Mouse (Mus musculus) left cerebral cortex, postnatal 14 days (tissue): ENCODE measurements around the gene Wnt5b. TPM values are rescaled to one million over a fixed set of nuclear protein-coding genes. Genes with fewer than 3 reads are reported as not detected.

Experiments used
- DNase-seq, 2 experiments: peaks; one replicate each; pipeline ENCODE4 v3.0.0; 2021 to 2022; ENCODE audit warnings: low spot score in 2 of 2, mixed read lengths in 1 of 2
- intact Hi-C: fragments of 180-260 bp; cut with DNase I; formaldehyde crosslinking; loops from one replicate; pipeline ENCODE4 v1.15.1; 2025
- total RNA-seq, 2 experiments: library from RNA; stranded (reverse); gene quantifications; 2 replicates each; pipeline ENCODE4 v1.2.3; 2021

Gene Wnt5b
- total RNA-seq, 2 experiments from 2014 or later: 1.4 to 1.5 TPM

DNA sequence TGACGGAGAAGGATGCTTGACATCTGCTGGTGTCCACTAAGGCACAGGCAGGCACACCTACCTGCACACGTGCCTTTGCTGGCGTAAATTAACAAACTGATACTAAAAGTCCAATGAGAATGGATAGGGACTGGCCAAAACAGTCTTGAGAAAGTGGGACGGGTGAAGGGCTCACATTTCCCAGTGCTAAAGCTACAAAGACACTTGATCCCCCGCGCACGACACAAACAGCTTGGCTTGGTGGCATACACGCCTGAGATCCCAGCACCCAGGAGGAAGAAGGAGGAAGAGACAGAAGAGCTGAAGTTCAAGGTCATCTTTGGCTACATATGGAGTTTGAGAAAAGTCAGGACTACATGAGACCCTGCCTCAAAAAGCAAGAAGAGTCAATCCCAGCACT lies 137.6 kb downstream of the Wnt5b start:
- no peak for DNase-seq
- intact Hi-C loops: no loop called here

DNA sequence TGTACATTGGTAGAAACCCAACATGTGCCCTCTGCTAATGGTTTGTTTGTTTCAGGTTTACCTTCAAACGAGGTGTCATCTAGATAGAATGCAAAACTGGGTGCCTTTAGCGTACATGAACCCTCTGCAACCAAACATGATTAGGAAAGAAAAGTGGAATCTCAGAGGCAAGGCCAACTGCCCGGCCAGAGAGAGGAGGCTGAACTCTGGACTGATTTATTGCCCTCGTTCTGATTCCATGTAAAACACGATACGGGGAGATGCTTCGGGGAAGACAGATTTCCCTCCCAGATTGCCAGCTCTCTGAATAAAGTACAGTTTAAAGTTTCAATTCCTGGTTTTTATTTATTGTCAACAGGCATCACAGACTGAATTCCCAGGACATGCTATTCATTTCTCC lies 138.8 kb downstream of the Wnt5b start:
- intact Hi-C loops: no loop called here
- DNase-seq: no peak

DNA sequence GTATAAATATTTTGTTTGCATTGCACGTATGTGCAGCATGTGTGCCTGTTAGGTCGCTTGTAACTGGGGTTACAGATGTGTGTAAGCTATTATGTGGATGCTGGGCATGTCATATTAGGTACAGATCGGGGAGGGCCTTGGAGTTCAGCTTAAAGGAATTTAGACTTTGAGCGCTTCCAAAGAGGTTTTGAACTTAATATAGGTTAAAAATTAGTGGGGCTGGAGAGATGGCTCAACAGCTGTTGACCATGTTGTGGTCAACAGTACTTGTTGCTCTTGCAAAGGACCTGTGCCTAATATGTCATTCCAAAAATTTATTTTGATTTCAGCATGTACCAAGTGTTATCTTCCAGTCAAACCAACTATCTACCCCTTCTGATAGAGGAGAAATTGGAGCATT lies 139.3 kb downstream of the Wnt5b start:
- intact Hi-C loops: no loop called here
- no peak for DNase-seq

DNA sequence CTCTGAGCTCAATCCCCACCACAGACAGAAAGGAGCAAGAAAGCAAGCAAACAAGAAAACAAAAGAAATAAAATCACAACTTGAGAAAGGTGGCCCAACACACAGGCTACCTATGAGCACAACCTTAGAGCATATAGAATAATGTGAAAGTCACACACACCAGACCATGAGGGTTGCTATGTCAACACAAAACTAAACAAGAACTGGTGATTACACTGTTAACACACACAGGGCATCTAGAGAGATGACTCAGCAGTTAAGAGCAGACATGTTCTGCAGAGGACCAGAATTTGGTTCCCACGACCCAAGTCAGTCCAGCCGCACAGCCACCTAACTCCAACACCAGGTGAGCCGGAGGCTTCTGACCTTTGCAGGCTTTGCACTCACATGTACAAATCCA lies 141.2 kb downstream of the Wnt5b start:
- intact Hi-C loops: no loop called here
- DNase-seq: no peak

DNA sequence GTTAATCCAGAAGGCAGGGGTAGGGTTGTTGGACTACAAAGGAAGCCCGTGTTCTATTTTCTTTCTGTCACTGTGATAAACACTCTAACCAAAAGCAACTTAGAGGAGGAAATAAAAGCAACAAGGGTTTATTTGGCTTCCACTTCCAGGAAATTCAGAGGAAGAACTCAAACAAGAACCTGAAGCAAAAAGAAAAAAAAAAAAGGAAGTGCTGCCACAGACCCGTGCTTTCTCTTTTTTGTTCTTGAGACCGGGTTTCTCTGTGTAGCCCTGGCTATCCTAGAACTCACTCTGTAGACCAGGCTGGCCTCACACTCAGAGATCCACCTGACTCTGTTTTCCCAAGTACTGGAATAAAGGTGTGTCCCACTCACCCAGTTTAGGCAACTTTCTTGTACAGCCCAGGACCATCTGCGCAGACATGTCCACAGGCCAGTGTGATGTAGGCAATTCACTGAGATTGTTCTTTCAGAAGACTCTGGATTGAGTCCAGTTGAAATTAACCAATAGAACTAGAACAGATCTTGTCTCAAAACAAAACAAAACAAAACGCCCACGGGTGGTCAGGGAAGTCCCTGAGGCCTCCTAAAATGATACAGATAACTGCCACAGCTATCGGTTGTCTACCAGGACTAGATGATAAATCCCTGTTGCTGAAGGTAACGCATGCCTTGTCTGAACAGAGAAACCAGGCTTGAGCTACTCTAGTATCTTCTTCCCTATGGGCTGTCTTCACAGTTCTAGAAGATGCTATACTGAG lies 142.4 kb downstream of the Wnt5b start:
- intact Hi-C loops: no loop called here
- DNase-seq: no peak

DNA sequence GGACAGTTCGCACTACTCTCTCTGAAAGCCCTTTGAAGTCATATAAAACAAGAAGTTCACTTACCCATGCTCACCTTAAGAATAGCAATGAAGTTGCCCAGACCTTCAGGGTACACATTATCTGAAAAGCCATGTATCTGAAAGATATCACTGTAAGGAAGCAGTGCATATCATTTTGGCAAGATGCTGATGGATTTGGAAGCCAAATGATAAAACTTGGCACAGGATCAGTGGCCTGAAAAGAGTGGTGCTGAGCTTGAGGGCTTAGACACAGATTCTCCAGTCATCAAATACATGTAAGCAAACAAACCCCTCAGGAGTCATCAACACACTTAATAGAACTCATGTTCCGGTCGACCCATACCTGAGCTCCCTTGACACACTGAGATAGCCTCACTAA lies 143.5 kb downstream of the Wnt5b start:
- no peak for DNase-seq
- intact Hi-C loops: no loop called here

DNA sequence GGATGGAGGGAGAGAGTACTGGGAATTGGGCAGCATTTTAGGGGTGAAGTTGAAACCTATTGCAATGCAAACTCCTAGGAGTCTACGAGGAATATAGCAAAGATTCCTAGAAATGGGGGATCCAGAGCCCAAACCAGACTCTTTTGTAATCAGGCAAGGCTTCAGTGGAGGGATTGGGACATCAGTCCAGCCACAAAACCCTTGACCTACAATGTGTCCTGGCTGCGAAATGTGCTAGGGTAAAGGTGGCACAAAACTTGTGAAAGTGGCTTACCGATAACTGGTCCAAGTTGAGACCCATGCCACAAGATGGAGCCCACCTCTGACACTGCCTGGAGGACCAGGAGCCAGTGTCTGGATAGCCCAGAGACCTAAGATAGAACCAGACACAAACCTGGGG lies 144.8 kb downstream of the Wnt5b start:
- DNase-seq: no peak
- intact Hi-C loops: no loop called here

DNA sequence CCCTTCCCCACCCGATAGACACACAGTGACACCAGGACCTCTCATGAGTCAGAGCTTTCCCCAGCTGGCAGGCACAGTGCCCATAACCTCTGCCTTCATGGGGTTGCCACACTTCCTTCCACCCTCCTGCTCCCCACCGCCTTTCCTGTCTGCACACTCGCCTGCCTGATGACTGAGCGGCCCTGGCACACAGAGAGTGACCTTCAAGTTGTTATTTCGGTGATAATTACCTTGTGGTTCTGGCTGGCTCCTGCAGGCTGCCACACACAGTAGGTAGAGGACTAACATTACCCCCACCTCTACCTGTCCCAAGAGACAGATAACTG lies 147.9 kb downstream of the Wnt5b start:
- DNase-seq: peak in 1 of 2 experiments; percentile 31
- intact Hi-C loops: no loop called here

DNA sequence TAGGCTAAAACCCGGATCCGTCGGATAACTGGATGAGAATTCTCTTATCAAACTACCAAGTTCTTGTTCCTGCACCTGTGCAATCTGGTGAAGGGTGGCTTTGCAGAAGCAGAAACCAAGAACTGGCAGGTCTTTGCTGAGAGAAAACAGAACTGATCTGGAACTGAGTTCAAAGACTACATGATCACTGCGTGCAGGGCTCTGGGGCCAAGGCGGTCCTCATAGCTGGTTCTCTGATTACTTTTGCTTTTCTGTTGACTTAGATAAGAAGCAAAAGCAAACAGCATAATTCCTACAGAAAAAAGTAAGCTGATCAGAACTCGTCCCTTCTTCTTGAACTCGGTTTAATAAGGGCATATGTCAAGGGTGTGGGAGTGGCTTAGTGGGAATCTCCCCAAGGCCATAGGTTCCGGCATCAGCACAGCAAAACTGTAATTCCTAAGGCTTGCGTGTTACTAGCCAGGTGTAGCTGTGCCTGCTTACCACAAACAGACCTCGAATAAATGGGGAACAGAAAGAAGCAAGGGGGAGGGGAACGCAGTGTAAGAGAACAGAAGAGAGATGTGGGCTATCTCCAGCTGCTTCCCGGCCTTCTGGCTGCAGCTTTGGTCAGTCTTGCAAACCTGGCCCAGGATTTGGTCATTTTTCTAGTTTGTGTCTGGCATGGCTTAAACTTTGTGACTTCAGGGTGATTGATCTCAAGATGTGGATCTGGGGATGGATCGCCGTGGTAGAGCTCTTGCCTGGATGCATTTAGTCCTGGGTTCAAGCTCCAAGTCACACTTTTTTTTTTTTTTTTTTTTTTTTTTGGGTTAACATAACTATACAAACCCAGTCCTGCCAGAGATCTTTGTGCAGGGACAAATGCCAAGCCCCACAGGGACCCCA lies 148.5 kb downstream of the Wnt5b start:
- no peak for DNase-seq
- intact Hi-C loops: no loop called here

DNA sequence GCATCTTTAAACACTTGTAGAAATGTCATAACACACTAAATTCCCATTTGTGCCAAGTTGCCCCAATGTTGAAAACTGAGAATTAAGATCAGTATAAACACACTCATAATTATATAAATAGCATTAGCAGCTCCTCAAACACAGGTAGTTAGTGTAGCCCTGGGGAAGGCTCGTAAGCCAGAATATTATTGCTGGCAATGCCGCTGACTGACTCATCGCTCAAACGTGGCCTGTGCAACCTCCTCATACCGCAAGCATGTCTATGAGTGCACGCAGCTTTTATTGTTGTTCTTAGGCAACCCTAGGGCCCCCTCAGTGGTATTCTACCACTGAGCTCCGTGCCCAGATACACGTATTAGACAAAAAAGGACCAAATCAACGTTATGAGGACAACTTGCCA lies 151.3 kb downstream of the Wnt5b start:
- intact Hi-C loops: no loop called here
- DNase-seq: no peak

DNA sequence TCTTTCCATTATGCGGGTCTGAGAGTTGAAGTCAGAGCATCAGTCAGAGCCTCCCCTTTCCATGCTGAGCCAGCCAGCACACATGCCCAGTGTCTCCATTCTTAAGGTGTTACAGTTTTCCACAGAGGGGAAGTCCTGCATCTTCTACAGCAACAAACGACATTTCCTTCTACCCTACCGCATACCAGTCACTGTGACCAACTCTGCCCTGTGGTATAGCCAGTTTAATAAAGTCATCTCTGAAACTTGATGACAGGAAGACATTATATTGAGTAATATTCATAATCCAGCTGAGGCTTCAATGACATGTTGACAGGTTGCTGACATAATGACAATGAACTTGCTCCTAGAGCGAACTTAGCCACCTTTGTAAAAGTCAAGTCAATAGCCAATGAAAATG lies 153.4 kb downstream of the Wnt5b start:
- DNase-seq: no peak
- intact Hi-C loops: no loop called here

DNA sequence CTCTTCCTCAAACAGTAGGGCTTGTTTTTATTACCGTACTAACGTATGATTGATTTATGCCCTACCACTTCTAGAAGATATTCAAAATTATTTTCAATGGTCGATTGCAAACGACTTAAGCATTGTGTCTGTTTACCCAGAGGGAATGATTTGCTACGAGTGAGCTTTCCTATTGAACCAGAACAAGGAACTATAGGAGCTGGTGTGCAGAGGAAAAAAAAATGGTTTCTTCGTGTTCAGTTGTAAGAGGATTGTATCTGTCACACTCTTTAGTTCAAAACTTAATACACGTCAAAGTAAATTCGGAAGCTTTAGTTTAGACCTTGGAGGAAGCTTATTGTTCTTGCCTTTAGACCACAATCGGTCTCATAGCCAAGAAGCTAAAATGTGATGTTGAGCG lies 155.1 kb downstream of the Wnt5b start:
- intact Hi-C loops: no loop called here
- peak in 1 of 2 experiments; percentile 8 for DNase-seq

DNA sequence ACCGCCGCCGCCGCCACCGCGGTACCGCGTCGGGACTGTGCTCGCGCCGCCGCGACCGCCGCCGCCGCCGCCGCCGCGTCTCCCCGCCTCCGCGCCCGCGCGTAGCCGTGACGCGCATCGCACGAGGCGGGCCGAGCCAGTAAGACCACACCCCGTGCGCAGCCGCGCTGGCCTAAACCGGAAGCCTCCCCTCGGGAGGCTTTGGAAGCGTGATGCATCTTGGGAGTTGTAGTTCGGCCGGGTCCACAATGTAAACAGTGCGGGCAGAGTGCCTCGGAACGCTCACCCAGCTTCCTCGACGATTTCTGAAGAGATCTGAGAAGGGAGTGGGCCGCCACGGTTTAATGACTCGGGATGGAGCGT lies 155.5 kb downstream of the Wnt5b start:
- intact Hi-C loops: no loop called here
- peak; percentile 96 to 97 for DNase-seq

DNA sequence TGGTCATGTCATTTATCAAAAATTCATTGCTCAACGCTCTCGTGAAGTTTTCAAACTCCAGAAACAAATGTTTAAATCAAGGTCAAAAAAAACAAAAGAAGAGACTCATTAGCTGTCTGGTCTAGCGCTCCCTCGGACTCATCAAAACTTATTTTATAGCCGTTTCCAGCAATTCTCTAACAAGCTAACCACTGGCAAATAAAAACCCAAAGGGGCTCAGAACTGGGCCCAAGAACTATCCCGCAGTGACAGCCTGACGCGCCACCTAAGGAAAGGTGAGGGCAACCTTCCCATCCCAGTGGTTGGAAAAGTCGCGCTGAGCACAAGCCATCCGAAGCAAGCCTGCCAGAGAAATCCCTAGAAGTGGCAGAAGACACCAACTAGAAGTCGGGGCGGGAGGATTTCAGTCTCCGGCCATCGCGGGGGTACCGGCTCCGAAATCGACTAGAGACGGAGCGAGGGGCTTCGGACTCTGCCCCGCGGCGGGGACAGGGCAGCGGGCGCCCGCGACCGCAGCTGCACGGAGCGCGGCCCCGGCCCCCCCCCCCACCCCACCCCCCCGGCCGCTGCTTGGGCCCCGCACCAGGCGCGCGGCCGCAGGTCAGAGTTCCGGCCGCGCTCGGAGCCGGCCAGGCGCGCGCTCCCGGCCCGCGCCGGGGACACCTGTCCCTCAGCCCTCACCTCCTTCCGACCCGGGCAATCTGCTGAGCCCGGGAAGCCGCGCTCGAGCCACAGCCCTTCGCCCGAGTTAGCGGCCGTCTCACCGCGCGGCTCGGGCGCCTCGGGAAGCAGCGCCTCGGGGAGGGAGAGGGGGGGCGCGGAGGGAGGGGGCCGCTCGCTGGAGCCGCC lies 156.1 kb downstream of the Wnt5b start:
- intact Hi-C loops: no loop called here
- DNase-seq: peak in 1 of 2 experiments; percentile 18

DNA sequence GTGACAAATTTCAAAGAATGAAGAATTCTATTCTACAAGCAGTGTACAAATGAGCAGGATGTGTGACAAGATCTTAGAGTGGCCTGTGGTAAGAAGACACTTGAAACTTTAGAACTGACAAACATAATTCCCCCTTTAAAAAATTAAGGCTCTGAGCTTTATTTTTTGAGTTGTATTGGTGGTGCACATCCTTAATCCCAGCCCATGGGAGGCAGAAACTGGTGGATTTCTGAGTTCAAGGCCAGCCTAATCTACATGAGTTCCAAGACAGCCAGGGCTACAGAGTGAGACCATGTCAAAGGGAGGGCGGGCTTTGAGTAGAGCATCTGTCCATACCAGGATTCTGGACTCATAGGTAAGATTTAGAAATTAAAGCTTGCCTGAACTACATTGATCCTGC lies 157.3 kb downstream of the Wnt5b start:
- no peak for DNase-seq
- intact Hi-C loops: no loop called here

DNA sequence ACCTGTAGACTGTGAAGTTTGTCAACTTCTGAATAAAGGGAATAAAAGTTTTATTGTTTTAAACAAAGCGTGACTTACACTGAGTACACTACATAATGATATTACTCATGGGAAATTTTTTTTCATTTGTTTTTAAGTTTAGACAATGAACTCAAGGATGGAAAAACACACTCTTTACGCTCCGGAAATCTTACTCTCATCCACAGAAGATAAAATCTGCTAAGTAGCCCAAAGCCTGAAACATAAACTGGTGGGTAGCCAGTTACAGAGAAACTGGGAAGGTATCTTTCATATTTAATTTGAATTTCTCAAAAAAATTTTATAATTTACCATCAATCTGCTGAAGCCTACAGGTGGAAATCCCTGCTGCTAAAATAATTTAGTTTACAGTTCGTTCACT lies 157.7 kb downstream of the Wnt5b start:
- intact Hi-C loops: no loop called here
- DNase-seq: no peak

DNA sequence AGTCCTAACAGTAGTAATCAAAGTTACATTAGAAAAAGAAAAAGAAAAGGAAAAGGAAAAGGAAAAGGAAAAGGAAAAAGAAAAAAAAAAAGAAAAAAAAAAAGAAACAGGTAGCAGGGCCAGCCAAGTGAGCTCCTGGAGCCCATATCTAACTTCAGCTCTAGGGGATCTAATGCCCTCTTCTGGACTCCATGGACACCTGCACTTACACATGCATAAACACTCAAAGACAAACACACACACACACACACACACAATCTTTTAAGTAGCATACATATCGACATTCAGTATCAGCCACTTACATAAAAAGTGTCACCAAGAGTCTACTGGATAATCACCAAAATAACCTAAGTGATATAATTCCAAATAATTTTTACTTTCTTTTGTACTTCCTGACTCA lies 158.5 kb downstream of the Wnt5b start:
- intact Hi-C loops: no loop called here
- no peak for DNase-seq
